Mouse (Mus musculus) mature B cell (primary cell): ENCODE measurements around the gene Rgs6.

Experiments used
- in situ Hi-C: fragments of 300-500 bp; cut with MboI; formaldehyde crosslinking; loops from 2 replicates; pipeline ENCODE4 v1.14.3; 2019

Rgs6 gene

DNA sequence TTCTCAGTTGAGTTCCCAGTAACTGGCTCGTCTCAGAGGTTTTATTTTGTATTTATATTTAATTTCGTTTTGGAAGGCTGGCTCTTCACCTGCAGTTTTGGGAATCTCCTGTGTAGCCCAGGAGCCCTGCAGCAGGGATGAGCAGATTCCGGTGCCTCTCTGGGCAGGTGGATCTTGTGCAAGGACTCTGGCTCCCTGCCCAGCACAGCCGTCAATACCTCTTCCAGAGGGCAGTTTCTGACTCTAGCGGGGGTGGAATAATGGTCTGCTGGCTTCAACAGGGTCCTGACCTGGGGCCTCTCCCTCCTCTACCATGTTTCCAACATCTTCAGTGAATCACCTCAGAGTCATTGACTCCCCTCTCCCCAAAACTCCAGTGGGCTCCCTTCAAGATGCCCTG, 616.3 kb downstream of the Rgs6 start:
- in situ Hi-C loops = no loop called here

DNA sequence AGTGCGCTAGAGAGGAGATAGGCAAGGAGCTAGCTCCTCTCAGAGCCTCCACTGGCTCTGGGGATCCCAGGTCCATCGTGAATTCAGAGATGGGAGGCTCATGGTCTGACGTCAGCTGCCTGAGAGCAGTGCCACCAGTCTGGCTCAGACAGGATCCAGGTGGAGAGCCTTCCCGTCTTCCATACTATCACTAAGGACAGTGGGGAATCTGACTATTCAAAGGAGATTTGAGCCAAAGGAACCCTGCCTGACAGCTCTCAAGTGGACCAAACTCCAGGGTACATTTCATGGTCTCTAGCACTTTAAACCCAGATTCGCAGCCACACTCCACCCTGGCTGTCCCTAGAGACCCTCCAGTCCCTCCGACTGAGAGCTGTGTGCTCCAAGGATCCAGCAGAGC, 618.8 kb downstream of the Rgs6 start:
- in situ Hi-C loops = no loop called here

DNA sequence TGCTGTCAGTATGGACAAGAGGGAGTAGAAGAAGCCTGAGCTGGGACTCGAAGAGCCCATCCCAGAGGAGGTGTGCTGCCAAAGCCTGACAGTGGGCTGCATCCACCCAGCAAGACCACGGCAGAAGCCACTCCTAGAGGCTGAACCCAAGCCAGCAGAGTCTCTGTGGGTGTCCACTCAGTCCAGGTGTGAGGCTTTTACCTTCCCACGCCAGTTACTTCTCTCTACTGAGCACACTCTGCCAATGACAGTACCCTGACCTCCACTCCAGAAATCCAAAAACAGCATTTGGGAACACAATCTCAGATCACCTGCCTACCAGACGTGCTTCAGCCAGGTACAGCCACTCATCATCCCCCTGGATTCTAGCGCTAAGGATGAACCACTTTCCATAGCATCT, 619.4 kb downstream of the Rgs6 start:
- in situ Hi-C loops = no loop called here

DNA sequence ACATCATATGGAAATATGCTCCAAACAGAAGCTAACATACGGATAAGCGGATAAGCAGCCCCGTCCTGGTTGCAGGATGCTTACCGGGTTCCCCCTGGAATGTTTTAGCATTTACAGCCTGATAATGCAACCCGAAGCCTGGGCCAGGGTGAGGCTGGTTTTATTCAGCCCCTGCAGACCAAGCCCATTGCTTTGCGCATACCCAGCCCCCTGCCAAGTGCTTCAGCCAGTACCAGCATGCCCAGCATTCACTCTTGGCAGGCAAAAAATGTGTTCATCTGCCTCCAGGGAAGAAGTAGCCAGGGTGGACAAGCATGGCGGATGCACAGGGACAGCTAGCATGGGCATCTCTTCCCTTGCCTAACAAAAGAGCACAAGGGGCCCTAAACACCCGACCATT, 619.9 kb downstream of the Rgs6 start:
- in situ Hi-C loops = no loop called here

DNA sequence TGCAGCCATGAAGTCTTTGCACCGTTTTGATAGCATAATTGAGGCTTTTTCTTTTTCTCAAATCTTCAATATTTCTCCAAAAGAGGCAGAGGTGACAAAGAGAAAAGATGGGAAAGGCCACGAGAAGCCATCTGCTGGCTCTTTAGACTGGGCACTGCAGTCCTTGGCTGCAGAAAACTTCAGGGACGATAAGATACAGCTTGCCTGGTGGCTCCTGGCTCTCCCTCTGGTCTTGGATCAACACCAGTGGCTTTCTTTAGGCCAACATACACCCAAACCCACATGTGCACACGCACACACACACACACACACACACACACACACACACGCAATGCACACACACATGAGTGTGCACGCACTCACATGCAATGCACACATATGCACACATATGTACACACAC, 620.7 kb downstream of the Rgs6 start:
- in situ Hi-C loops = no loop called here

DNA sequence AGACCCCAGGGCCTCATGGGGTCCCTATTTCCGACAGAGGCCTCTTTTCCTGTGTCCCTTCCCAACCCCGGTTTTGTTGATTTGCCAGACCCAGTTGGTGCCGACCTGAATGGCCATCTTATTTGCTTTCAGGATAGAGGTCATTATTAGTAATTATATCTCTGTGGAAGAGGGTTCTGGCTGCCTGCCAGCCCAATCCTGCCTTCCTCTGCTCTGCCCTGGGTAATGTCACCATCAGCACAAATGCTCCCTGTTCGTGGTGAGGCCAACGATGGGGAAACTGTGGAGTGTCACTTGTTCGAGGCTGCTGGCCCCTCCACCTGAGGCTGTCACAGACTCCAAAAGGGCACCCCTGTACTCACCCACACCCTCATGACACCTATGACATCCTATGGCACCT, 621.4 kb downstream of the Rgs6 start:
- in situ Hi-C loops = no loop called here

DNA sequence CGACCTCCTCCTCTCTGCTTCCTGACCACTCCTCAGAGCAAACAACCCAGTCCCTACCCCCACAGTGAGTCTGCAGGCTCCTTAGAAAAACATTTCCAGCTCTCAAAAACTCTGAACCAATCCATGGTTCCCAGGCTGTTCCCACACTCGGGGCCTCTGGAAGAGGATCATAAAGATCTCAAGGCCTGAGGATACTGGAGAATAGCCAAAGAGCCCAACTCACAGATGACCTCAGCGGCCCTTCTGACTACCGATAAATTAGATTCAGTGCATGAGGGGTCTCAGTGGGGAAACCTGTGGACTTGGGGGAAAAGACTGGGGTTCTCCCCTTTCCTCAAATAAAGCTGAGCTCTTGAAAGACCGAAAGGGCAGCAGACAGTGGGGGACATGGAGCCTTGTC, 622.2 kb downstream of the Rgs6 start:
- in situ Hi-C loops = no loop called here

DNA sequence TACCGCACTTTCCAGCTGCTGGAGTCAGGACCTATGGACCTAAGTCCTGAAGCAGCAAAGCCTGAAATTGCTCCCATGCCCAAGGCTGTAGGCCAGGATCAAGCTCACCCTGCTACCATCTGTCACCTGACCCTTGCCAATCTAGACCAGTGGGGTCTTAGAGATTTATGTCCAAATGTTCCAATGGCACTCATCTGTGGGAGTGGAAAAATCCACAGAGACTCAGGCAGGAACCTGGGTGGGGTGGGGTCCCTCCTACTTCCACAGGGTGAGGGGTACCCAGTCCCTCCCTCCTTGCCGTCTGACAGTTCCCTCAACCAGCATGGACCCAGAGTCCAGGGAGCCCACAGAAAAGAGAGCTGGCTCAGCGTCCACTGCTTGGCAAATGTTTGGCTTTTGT, 622.6 kb downstream of the Rgs6 start:
- in situ Hi-C loops = no loop called here

DNA sequence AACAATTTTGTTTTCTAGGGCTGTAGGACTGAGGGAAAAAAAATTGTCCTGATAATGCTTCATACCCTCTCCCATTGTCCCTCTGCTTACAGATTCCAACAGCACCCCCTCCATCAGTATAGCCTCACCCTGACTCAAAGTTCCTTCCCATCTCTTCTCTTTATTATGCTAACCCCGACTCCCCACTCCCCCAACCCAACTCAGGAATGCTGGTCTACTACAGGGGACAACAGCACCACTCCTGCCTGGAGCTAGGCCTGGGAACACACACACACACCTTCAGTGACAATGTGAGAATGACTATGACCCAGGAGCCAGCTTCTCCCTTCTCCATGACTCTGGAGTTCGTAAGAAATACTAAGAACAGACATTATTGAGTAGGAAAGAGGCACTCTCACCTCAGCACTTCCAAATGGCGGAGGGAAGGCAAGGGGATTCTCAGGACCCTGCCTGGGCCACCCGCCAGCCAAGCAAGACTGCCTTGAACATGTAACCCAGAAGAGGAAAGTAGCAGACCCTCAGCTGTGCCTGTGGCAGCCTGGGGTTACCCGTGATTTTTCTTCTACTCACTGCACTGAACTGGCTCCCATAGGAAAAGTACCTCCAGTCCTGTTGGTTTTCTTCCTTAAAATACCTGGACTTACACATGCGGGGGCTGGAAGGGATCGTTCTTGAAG, 623.2 kb downstream of the Rgs6 start:
- in situ Hi-C loops = no loop called here
